Mouse (Mus musculus) CD4-positive helper T cell, adult 2 months (primary cell): ENCODE data around the gene A26c2.

Source experiments
- DNase-seq: peaks from one replicate; pipeline ENCODE4 v3.0.0-alpha.2; 2012; ENCODE audit warnings: low read depth, missing footprints, low spot score

The A26c2 gene

DNA sequence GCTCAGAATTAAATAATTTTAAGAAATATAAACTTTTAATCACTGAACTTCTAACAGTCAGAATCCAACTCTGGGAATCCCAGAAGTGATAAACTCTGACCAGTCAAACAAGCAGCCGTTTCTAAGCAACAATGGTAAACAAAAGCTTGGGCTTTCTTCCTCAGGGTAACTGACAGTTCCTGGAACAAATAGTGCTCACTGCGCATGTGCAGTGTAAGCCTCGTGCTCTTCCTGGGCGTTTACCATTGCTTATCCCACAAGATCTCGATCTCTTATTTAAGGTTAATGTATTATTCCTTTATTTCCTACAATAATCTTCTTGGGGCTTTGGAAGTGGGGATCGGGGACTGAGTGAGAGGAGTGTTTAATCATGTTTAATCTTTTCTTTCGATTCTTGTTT is at the start of gene A26c2:
Gene A26c2, minus strand, starts transcription at position 101 of the 400 bp plus-strand sequence.
- no peak for DNase-seq

GRCm38 (mm10) chr7:62851471-62851870 is 28.0 kb upstream of the A26c2 start:
- no peak for DNase-seq
